Mouse (Mus musculus): ENCODE measurements around the gene Tcp11.

Gene Tcp11

DNA sequence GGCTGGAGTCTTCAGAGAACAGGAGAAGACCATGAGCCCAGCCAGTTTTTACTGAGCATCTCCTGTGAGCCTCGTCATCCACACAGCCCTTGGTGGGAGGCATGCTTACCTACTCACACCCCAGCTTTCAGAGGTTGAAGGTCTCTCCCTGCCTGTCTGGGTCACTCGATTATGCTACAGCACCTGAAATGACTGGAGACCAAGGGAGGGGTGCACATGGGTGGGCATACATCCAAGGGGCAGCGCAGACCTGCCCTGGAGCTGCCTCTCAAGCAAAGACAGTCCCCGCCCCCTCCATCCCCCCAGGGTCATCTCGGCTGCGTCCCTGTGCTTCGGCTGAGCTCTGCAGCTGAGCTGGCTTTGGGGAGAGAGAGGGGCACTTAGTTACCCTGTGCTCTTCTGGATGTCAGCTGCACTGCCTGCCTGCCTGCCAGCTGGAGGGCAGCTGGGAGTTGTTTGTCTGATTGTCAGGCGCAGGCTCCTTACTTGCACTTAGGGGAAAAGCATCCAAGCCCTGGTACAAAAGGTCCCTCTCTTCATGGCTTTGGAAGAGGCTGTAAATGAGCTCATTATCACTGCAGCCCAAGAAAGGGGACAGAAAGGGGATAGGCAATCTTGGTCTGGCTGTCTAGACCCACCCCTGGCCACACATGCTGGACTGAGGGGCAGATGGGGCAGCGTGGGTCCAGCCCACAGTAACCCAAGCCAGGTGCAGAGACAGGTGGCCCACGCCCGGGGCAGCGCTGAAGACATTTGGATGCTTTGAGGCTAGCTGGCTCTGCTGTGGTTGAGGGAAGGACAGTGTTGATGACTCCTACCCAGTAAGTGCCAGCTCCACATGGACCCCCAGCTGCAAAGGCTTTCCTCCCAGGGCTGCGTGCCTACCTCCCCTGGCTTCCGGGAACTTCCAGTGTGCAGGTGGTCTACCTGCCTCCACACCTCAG is 43.4 kb downstream of the Tcp11 start:
- DNase-seq (ENCODE audit: low spot score), result no peak

DNA sequence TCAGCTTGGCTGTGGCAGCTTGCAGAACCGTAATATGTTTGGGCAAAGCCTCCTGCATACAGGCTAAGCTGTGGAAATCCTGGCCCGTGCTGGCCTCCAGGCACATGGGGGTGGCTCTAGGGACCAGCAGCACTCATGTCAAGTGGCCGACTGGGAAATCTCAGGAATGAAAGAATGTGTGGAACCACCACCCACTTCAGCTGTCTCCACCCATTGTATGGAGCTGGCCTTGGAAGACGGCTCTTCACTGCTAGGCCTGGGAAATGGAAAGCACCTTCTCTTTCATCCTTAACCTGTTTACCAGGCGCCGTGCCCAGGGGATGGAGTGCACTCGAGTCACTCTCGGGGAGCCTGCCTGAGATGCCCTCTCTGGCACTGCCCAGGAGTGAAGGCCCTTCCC is 45.5 kb downstream of the Tcp11 start:
- DNase-seq (ENCODE audit: low spot score), result no peak

DNA sequence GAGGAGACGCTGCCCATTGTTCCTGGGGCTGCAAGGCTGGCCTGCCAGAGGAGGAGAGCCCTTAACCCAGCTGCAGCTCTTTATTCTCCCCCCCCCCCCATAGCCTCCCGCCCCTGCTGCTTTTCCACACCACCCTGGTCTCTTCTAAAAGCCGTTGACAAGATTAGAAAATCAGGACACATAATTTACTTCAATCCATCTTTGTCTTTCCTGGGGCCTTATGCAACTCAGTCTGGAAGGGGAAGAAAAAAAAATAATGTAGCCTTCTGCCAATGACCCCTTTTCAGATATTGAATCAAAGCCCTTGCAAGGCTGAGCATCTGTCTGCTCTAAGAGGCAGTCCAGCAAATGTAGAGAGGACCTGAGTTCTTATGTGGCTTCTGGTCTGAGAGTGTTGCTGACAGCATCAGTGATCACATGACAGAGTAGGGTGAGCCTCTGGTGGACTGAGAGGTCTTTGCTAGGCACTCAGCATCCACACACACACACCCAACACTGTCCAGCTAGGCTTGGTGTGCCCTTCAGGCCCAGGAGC is 47.3 kb downstream of the Tcp11 start:
- no peak for DNase-seq (ENCODE audit: low spot score)

DNA sequence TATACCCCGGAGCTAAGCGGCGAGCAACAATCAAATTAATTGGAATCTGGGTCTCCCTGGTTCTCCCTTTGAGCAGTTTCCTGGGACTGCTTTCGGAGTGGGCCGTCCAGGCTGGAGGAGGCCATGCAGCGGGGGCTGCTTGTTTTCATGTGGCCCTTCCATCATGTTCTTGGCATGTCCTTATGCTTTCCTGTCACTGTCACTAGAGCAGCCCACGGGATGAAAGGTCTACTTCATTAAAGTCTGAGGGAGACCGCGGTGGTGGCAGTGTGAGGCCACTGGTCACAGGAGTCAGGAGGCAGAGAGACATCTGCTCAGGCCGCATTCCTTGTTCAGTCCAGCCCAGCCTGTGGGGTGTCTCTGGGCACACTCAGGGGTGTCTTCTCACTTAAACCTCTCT is 48.2 kb downstream of the Tcp11 start:
- DNase-seq (ENCODE audit: low spot score), result no peak

DNA sequence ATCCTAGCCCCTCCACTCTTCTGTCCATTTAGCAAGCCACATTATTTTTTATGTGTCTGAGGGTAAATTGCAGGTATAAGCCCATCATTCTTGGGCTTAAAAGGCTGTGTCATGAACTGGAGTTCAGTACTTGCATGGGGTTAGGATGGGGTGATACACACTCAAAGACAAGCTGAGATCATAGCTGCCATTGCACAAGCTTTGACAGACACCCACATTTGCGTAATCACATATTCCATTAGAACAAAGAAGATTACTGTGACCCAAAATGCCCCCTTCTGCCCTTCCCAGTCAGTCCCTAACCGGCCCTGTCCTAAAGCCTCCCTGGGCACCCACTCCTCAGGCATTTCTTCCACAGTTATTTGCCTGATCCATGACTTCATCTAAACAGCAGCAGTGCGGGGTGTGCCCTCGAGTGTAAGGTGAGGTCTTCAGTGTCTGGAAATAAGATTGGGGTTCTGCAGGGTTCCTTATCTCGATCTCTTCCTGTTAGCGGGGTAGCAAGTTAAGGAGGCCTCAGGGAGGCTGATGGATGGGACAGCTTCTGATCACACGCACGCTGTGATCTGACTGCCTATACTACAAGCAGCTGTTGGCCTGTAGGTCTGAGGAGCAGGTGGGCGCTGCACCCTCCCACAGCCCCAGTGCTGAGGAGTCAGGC is 49.0 kb downstream of the Tcp11 start:
- no peak for DNase-seq (ENCODE audit: low spot score)

DNA sequence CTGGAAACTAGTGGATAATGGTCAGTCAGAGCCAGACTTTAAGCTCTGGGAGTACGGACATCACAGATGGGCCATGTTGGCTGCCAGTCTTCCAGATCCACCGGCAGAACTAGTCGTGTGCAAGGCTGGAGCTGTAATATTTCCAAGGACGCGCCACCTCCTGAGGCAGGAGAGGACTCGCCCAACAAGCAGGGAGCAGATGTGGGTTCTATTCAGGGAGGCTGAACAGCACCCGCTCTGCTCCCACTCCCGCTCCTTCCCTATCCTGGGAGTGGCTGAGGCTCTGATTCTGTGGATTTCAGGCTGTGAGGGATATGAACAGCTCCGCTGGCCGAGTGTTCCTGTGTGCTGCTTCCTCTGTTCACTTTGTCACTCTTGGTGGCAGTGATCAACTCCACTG is 50.0 kb downstream of the Tcp11 start:
- DNase-seq (ENCODE audit: low spot score), result no peak

DNA sequence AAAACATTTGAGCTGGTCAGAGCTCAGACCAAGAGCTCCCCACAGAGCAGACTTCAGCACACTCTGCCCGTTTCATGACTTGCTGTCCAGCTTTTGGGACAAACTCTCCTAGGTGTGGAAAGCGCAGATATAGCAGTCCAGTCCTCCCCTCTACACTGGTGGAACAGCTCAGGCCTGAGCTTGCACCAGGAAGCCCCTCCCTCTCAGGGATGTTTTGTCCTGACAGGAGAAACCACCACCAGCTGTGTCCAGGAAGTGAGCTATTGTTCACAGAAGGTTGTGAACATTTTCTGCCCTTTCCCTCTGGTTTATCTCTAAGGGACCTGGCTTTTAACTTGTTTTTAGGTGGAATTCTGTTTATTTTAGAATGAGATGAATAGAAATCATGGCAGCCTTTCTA is 51.1 kb downstream of the Tcp11 start:
- no peak for DNase-seq (ENCODE audit: low spot score)

DNA sequence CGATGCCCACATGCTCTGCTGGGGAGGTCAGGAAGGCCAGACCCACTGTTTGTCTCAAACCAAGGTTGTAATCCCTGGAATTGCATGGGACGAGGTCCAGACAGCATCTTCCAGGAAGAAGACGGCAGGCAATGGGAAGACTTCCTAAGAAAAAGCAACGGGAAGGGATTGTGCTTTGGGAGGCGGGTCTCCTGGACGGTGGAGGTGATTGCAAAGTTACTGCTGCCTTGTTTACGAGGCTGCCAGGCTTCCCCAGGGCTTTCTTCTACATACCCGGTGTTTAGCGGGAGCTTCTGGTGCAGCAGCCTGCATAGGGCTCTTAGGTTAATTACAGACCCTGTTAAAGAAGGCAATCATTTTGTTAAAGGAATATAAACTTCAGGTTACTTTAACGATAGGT is 52.2 kb downstream of the Tcp11 start:
- DNase-seq (ENCODE audit: low spot score), result no peak

DNA sequence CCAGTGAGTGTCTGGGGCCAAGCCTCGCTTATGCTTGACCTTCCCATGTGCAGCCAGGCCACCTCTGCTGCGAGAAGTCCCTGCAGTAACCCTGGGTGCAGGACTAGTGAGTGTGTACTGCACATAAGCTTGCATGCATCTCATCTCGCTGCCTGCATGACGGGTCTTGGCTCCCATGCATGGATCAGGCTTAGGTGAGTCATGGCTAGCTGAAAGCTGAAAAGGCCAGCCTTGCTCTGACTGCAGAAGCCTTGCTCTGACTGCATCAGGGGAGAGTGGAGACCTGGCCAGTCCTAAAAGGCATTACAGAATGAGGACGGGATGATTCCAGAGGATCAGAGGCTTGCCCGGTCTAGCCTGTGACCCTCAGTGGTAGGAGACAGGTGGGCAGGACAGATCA is 53.2 kb downstream of the Tcp11 start:
- no peak for DNase-seq (ENCODE audit: low spot score)

DNA sequence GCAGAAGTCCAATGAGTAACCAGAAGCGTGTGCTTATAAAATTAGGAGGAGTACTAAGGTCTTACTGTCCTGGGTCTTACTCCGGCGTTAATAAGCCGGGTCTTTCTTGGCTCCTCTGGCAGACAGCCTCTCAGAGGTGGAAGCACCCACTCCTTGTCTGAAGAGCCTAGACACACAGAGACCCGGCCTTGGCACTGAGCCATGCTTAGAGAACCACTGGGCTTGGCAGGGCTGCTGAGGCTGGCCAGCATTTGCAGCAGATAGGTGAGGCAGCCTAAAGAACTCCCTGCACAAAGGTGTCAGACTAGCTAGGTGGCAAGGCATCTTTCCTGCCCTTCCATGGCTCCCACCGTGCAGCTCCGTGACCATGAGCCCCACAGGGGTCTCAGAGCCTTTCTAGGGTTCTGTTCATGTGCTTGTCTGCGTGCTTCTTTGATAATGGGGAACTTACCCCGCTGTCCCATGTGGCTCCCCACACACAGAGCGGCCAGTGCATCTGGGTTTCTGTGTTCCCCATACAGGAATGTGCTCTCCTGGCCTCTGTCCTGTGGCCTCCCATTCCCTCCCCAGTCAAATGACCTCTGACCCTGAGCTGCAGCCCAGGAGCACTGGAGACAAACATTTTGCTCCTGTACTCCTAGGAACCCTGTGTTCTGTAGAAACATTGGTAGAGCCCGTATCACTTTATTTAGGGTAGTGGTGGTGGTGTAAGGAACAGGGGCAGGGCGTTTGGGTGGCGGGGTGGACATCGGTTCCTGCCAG is 54.1 kb downstream of the Tcp11 start:
- DNase-seq (ENCODE audit: low spot score), result no peak

DNA sequence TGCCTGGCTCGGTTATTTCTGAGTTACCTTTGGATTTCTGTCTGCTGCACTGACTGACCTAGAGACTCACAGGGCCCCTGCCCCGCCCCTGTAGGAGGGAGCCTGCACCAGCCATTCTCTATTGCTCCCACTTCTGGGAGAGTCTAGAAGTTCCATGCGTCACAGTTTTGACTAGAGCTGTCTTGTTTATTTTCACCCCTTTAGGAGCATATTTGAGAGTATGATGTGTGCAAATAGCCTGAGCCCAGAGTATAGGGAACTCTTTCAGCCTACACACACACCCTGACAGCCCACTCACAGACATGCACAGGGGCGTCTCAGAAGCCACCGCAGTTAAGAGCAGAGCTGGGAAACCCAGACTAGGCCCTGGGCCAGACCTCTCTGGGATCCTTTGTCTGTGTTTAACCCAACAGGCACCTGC is 54.9 kb downstream of the Tcp11 start:
- DNase-seq (ENCODE audit: low spot score), result no peak

DNA sequence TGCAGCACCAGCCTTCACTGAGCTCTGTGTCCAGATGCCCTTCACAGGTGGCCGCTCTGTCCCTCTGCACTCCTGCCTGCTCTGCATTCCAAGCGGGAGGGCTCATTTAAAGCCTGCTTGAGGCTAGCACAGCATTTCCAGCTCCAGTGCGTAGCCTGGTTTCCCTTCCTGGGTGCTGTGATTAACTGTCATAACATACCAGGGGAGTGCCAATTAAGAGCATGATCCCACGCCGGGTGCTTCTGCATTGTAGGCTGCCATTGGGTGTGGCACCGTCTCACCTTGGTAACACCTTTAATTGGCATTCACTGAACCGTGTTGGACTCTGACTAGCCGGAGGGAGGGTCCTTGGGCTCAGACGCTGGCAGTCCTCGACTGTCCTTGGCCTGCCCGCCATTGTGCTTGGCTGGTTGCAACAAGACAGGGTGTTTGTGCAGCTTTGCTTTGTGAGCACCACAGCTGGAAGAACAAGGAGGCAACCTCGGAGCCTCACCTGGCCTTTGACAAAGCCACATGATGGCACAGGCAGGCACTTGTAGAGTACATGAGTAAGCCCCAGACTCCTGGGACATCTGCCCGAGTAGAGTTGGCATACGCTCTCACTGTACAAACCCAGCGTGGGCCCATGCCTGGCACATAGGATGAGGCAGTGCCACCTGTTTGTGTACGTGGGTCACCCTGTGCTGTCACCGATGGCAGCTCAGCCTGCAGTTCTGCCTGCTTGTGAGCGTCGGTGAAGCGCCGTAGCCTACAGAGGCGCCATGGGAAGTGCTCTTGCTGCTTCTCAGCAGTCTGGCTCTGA is 57.4 kb downstream of the Tcp11 start:
- no peak for DNase-seq (ENCODE audit: low spot score)

DNA sequence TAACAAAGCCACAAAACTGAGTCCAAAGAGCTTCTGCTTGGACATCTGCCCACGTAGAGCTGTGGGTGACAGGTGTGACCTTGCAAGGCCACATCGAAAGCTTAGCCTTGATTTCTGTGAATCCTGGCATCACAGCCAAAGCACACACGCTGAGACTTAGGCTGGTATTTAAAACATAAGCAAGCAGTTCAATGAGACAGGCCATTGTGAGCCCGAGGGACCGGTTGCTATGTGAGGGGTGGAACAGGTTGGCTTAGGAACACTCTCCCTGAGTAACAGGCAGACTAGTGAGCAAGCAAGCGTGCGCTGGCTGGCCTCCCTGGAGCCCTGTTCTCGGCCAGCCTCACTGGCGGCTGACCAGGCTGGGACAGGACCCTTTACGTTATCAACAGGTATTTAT is 58.5 kb downstream of the Tcp11 start:
- no peak for DNase-seq (ENCODE audit: low spot score)

DNA sequence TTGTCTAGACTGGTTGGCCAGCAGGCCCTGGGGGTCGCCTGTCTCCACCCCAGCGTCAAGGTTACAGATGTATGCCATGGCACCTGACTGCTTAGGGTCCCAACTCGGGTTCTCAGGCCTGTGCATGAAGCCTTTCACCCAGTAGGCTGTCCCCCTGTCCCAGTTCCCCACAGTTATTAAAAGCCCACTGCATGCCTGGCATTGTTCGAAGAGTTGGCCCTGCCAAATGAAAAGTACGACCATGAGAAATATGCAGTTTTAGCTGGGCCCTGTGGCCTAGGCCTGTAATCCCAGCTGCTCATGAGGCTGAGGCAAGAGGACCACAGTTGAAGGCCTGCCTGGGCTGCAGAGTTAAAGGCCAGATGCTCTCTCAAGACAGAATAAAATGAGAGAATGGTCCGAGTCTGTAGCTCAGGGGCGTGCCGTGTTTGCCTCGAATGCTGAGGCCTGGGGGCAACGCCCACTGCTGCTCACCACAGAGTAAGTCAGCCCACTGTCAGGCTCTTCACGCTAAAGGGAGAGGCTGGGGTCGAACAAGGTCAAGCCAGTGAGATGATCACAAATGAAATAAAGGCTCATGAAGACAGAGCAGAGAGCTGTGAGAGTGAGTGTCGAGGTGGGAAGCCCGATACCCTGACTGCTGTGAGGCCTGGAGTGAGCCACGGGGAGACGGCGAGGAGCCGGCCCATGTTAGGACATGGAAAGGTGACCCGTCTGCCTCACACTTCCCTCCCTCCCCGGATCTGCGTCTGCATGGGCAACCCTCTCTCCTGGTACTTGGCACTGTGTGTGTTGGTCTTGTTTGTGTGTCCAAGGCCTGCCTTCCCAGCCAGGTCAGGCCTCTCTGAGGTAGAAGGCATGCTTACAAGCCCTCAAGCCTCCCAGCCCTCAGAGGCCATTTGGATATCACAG is 60.4 kb downstream of the Tcp11 start:
- DNase-seq (ENCODE audit: low spot score), result no peak

DNA sequence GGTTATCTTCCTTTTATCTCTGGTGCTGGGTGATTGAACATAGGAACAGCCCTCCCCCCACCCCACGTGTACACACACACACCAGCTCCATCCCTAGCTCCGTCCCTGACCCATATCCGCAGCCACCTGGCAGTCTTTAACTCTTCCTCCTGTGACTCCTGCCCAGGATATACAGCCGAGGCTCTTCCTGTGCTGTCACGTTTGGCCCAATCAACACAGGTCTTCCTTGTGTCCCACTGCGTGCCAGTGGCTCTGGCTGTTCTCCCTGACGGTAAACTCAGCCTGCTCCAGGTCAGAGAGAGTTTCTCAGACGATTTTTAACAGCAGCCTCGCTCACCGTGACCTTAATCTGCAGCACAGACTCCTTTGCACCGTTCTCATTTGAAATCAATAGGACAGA is 61.7 kb downstream of the Tcp11 start:
- no peak for DNase-seq (ENCODE audit: low spot score)

DNA sequence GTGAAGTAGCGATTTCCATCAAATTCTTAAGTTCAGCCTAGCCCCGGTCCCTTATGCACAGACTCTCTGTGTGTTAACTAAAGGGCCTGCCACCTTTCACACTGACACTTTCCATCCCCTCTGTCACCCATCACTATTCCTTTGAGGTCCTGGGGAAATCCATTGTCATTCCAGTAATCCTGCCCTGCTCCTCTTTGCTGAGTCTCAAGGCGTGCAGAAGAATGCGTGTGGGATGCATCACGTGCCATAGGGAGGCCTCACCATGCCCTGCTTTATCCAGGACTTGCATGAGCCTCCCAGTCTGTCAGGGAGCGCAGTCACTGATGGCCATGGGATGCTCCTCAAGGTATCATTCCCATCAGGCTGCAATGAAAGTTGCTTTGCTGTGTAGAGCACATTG is 62.1 kb downstream of the Tcp11 start:
- no peak for DNase-seq (ENCODE audit: low spot score)
